Mouse (Mus musculus) neural tube, postnatal 0 days (tissue): ENCODE results near the gene C1galt1c1. TPM values are rescaled to one million over a fixed set of nuclear protein-coding genes. Genes with fewer than 3 reads are reported as not detected.

Experiments
- polyA plus RNA-seq: library from polyadenylated mRNA; unstranded; fragments of >200 nt; fragmentation: Nextera tagmentation; extraction: Ambion mirVana; gene quantifications from 2 replicates; pipeline ENCODE4 v1.2.1, GENCODE M21; 2015

C1galt1c1 gene
- 32.9 and 37.6 TPM in 2 replicates for polyA plus RNA-seq

GRCm38 (mm10) chrX:38634801-38635637 is at the start of gene C1galt1c1:
Gene C1galt1c1 (minus strand): TSS chrX:38635087.

GRCm38 (mm10) chrX:38600177-38600994 is 34.5 kb downstream of the C1galt1c1 start, which contains the start of gene Mcts1:
Gene Mcts1 (plus strand): TSS chrX:38600578.

Other genes starting within 250 kb of the C1galt1c1 start
- 75.1 and 84.5 TPM in 2 replicates for gene Lamp2, start 178.6 kb downstream of the C1galt1c1 start, polyA plus RNA-seq
- gene Cul4b, start 58.9 kb downstream of the C1galt1c1 start, polyA plus RNA-seq: 11.8 and 13.4 TPM in 2 replicates
- 194 and 201 TPM in 2 replicates for gene Mcts1, start 34.5 kb downstream of the C1galt1c1 start, polyA plus RNA-seq
- 0.19 and 0.23 TPM in 2 replicates for gene 6030498E09Rik, start 137.6 kb upstream of the C1galt1c1 start, polyA plus RNA-seq